ENCODE assay signal across 15 mouse cellular contexts in the genomic region with DNA sequence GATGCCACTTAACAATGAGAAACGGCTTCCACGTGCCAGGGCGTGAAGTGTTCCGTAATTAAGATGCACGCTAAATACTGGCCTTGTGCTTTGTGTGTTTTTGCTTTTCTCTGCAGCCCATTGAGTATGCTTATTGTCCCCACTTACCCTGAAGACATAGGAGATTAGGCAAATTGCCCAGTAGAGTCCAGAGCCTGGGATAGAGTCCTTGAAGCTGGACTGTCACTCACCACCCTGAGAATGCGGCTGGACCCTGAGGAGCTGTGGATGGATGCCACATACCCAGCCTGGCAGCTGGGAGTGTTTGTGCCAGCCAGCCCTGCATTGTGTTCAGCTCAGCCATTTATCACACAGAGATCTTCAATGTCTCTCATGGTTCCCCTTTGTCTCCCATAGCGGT.
DNase-seq lines count a peak whose midpoint lies in the region; ATAC-seq lines count a peak whose summit lies in the region.
"Had no signal": no experiment of that assay in that cellular context is flagged by ENCODE, and none has a peak within 500 bp of the region (broad histone marks: within the 10 kb centered on the region; RNA-seq: fewer than 3 reads in every experiment).

No protein-coding gene starts in this region.

- H3K9me3 ChIP-seq in midbrain, embryonic 11.5 days (ENCODE audit: control insufficient read depth, low read length): no peaks in the 10 kb centered on the region
- H3K9me3 ChIP-seq: embryonic facial prominence, embryonic 13.5 days; intestine, embryonic 15.5 days; limb, embryonic 12.5 days; liver, embryonic 15.5 days had no signal

- peak; percentile 64 to 66 for DNase-seq in cerebellum, postnatal 14 days
- no peak for DNase-seq in cerebellum, adult 9-11 months
- peak; percentile 54 for DNase-seq in right cerebral cortex, postnatal 10 days (ENCODE audit: low spot score in 2 of 2)
- DNase-seq in right cerebral cortex, postnatal 25 days: no peak
- DNase-seq in midbrain, embryonic 11.5 days (ENCODE audit: low spot score, missing footprints): peak; percentile 87
- no peak for DNase-seq in urinary bladder, postnatal 25 days (ENCODE audit: low spot score)
- DNase-seq in kidney, adult 8-10 months: no peak
- DNase-seq in ovary, adult 18-20 months (ENCODE audit: low spot score): no peak
- DNase-seq: kidney, postnatal 14 days; lung, postnatal 14 days; thymus, postnatal 14 days had no signal

- H3K4me1 ChIP-seq in midbrain, embryonic 11.5 days (ENCODE audit: control insufficient read depth, insufficient read depth, low read length): peaks cover 15% of the 10 kb centered on the region
- H3K4me1 ChIP-seq: intestine, embryonic 15.5 days; liver, embryonic 15.5 days had no signal

- WGBS in midbrain, embryonic 11.5 days: 43% methylated on average over 7 of the region's 7 CpGs

- H3K4me2 ChIP-seq in midbrain, embryonic 11.5 days: no peak overlapping the region
- H3K4me2 ChIP-seq: embryonic facial prominence, embryonic 13.5 days; intestine, embryonic 15.5 days; limb, embryonic 12.5 days; liver, embryonic 15.5 days had no signal

- H3K4me3 ChIP-seq in midbrain, embryonic 11.5 days (ENCODE audit: low read depth, low read length): no peak overlapping the region
- H3K4me3 ChIP-seq: embryonic facial prominence, embryonic 13.5 days; intestine, embryonic 15.5 days; limb, embryonic 12.5 days; liver, embryonic 15.5 days had no signal

- peaks cover 5% of the 10 kb centered on the region; the same call in 1 of the 2 replicates for H3K27me3 ChIP-seq in midbrain, embryonic 11.5 days (ENCODE audit: control insufficient read depth, insufficient read depth, low read length)
- H3K27me3 ChIP-seq: embryonic facial prominence, embryonic 13.5 days; intestine, embryonic 15.5 days; limb, embryonic 12.5 days; liver, embryonic 15.5 days had no signal

- no peaks in the 10 kb centered on the region for H3K36me3 ChIP-seq in midbrain, embryonic 11.5 days (ENCODE audit: control insufficient read depth, insufficient read depth, low read length)
- H3K36me3 ChIP-seq: embryonic facial prominence, embryonic 13.5 days; intestine, embryonic 15.5 days; limb, embryonic 12.5 days; liver, embryonic 15.5 days had no signal

- H3K9ac ChIP-seq in midbrain, embryonic 11.5 days (ENCODE audit: low read length): no peak overlapping the region
- H3K9ac ChIP-seq: embryonic facial prominence, embryonic 13.5 days; intestine, embryonic 15.5 days; limb, embryonic 12.5 days; liver, embryonic 15.5 days had no signal

- H3K27ac ChIP-seq in midbrain, embryonic 11.5 days (ENCODE audit: low read depth, low read length): no peak overlapping the region
- H3K27ac ChIP-seq: embryonic facial prominence, embryonic 13.5 days; intestine, embryonic 15.5 days; limb, embryonic 12.5 days; liver, embryonic 15.5 days had no signal

- ATAC-seq in midbrain, embryonic 11.5 days (ENCODE audit: low FRiP score): peak; percentile 51
- ATAC-seq: intestine, embryonic 15.5 days had no signal

Comparison
In these comparisons a context has a peak if more than half of its experiments do, and no peak if none do; other contexts are left out.
1. DNase-seq: peak in cerebellum, postnatal 14 days (2 of 2), right cerebral cortex, postnatal 10 days (2 of 2) and midbrain, embryonic 11.5 days (single experiment); none in cerebellum, adult 9-11 months (single experiment), right cerebral cortex, postnatal 25 days (single experiment), urinary bladder, postnatal 25 days (single experiment), kidney, adult 8-10 months (0 of 2) and ovary, adult 18-20 months (single experiment).